Mouse (Mus musculus): ENCODE data around the gene Inpp5e.
A peak's percentile ranks its signal among the peaks of the same experiment; 100 is the strongest.

The Inpp5e gene

GRCm38 (mm10) chr2:26408515-26409356 is at the start of gene Inpp5e:
Gene Inpp5e, minus strand, starts transcription at chr2:26409203.
- peak; percentile 94 for DNase-seq

- no peak for DNase-seq
Observed at GRCm38 (mm10) chr2:26458402-26459124, 49.6 kb upstream of the Inpp5e start.

GRCm38 (mm10) chr2:26449121-26450060 is 40.4 kb upstream of the Inpp5e start:
- DNase-seq, result peak; percentile 76

- no peak for DNase-seq
Observed at GRCm38 (mm10) chr2:26447451-26447850, 38.4 kb upstream of the Inpp5e start.

DNA sequence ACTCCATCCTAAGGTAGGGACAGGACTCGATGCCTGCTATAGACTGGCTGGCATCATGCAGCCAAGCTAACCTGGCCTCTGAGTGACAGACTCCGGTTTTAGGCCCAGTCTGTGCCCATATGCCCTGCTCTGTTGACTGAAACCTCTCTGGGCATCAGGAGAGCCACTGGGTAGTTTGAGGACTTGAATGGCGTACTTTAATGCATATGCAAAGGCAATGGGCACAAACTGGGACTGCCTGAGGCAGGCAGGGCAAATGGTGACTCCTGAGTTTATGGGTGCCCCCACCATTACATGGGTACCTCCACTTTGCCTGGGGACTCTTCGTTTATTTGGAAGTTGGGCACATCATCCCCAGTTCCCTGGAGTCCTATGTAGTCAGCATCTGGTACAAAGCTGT is 37.7 kb upstream of the Inpp5e start:
- DNase-seq, result no peak

GRCm38 (mm10) chr2:26445666-26446445 is 36.9 kb upstream of the Inpp5e start:
- DNase-seq, result peak; percentile 97

DNA sequence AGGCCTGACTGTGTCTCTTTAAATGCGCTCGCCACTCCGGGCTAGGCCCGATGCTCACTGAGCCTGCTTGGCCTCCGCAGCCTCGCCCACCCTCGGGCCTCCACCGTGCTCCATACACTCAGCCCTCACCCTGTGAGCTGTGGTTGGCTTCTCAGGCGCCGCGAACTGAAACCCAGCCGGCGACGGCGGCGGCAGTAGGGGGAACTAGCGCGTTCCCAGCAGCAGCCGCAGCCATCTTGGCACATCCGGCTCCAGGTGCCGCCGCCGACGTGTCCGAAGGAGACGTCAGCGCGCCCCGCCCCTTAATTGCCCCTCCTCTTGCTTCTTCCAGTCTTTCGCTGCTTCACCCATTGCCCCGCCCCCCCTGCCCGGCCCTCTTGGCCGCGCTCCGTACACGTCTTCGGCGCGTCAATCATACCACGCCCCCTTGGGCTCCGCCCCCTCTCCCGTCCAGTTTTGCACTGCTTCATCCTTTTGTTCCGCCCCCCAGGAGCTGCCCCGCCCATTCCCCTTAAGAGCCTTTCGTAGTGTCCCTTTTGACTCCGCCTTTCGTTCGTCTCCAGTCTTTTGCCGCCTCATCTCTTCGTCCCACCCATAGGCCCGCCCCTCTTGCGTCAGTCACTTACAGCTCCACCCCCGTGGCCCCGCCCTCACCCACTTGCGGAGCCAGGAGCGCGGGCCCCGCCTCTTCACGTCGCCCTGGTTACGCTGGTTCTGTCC is 36.1 kb upstream of the Inpp5e start, which contains the start of gene Sec16a:
Gene Sec16a (minus strand): TSS at position 271 of the 720 bp plus-strand sequence.
- DNase-seq, result peak; percentile 99

DNA sequence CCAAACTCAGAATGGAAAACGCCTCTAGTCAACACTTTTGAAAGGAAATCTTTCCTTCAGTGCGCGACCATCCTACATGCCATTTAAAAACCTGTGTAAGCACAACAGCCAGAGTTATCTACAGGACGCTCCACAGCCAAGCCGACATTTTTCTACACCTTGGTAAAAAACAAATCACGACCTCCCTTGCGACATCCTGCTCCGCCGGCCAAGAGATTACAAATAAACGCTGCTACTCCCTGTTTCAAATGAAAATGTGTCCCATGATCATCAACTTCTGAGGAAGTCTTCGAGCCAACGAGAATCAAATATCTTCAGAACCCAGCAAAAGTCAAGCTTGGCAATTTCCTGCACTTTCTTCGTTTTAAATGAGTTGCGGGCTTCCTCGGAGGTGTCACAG is 35.4 kb upstream of the Inpp5e start:
- DNase-seq, result no peak

GRCm38 (mm10) chr2:26443876-26444275 is 34.9 kb upstream of the Inpp5e start:
- no peak for DNase-seq

DNA sequence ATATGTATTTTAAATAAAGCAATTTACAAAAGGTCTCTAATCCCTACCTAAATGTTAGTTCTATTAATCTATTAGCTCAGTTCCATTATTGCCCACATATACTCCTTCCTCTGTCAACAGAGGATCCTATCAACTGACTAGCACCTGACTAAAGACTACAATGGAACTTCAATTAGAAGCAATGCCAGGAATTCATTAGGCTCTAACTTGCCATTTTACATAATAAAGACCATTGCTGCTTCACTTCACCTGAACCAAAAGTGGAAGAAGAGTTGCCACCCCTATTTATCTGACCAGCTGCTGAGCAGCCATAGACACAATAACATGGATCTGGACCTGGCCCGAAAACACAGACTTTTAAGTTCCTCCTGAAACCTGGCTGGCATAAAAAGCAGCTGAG is 33.8 kb upstream of the Inpp5e start:
- DNase-seq, result no peak

GRCm38 (mm10) chr2:26441688-26442087 is 32.7 kb upstream of the Inpp5e start:
- DNase-seq, result no peak

GRCm38 (mm10) chr2:26441261-26441660 is 32.3 kb upstream of the Inpp5e start:
- DNase-seq, result no peak

DNA sequence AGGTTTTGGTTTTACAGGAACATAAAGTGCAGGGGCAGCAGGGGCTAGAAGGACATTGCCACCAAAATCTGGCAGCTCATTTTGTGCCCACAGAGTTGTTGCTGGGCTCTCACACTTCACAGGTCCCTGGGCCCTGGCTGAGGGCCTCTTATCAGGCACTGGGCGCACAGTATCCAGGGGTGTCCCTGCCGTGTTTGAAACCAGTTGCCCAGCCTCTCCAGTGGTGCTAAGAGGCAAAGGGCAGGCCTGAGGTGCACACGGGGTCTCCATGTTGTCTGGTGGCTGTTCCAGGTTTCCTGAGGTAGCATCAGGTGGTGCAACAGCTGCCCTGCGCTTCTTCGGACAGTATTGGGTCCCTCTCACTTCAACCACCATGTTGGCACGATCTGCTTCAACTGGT is 30.7 kb upstream of the Inpp5e start:
- no peak for DNase-seq

DNA sequence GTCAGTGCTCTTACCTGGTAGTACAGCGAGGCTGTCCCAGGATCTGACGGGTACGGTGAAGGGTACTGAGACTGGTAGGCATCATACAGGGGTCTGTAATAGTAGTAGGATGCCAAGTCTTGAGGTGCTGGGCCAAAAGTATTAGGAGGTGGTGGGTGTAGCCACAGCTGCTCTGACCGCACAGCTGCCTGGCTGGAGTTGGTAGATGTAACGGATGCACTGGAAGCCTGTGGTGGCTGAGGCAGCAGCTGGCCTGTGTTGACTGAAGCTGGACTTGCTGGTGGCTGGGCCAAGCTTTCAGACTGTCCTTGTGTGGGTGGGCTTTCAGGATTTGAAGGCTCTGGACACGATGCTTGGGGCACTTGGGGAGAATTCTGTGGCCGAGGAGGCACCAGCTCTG is 29.4 kb upstream of the Inpp5e start:
- no peak for DNase-seq

- no peak for DNase-seq
Observed at GRCm38 (mm10) chr2:26437221-26437620, 28.2 kb upstream of the Inpp5e start.

DNA sequence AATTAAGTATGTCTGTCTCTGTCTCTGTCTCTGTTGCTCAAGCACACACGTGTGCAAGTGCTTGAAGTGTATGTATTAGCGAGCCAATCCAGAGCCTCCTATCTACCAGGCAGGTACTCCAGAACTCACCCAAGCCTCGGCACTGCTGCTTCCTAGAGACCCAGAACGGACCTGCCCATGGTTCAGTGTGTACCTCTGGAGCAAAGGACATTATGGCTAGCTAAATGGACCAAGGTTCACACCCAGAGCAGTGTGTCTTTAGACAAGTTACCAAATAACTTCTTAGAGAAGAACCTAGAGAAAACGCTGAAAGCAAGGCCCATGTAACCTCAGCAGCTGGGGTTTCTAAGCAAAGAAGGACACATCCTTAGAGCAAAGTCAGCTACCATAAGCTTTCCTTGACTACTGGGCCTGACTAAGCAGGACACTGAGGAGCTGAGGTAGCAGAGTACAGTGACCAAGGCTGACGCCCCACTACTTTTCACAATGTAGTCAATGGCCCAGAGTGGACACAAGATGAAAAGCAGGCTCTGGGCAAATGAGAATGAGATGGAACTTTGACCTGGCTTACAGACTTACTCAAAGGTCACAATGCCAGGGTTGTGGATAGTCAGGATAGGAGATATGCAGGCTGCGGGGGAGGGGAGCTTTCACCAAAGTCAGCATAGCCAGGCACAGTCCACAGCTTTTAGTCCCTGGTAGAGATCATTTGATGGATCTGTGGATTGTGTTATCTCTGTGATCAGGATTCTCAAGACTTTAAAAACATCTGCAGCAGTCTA is 26.0 kb upstream of the Inpp5e start:
- DNase-seq, result no peak

DNA sequence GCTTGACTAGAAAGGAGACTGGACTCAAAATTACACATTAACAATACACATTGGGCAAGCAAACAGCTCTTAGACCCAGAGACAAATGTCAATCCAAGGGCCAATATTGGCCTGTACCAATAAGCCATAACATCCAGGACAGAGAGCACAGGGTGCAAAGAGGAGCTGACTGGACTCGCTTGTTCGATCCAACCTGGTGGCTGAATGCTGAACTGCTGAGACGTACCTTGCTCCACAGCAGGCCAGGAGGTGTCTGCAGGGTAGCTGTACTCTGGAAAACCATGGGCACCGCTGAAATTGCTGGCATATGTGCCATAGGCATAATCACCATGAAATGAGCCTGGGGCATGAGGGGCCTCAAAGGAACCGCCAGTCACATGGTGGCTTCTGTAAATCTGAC is 20.8 kb upstream of the Inpp5e start:
- DNase-seq, result no peak

DNA sequence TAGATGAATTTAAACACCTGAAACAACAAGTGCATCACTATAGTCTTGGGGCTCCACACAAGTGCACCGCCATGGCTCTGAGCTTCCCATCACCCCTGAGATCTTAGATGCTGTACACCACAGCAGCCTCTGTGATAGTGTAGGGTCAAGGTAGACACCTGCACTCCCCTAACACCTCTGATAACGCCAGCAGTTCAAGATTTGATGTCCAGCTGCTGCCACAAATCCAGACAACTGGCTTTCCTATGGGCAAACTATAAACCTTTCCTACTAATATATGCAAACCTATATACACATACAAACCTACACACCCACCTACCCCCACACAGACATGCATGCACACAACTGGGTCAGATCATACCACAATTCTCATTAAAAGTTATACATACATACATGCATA is 15.5 kb upstream of the Inpp5e start:
- no peak for DNase-seq

DNA sequence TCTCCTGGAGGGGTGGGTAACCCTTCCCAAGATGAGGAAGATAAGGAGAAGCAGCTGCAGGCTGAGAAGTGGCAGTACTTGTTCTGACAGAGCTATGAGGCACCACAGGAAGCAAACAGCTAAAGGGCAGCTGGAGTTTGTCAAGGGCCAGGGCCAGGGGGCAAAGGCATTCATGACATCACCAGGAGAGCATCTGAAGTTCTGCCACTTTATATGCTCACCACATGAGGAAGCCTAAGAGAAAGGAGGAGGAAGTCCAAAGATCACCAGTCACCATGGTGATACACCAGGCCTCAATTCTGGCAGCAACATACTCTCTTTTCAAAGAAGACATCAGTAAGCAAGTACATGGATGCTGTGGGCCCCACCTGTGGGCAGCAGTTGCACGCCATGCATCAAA is 14.1 kb upstream of the Inpp5e start:
- DNase-seq, result no peak

DNA sequence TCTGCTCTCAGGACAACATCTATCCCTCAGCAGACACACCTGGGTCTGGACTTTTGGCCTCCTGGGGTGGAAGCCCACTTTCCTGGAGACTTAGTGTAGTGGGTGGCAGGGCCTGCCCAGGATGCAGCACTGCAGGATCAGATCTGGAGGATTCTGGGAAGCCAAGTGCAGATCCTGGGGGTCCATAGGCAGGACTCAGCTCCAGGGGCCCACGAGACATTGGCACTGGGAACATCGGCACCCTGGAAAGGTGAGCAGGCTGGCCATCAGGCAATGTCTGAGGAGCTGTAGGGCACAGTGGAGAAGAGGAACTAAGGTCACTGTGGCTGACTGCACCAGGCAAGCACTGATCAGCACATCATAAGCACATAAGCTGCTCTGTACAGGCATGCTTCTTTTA is 13.0 kb upstream of the Inpp5e start:
- DNase-seq, result no peak

GRCm38 (mm10) chr2:26418120-26418519 is 9.1 kb upstream of the Inpp5e start:
- DNase-seq, result no peak

Measured in right cerebral cortex, postnatal 25 days (tissue).